Mouse (Mus musculus) brain, embryonic 14.5 days (tissue): ENCODE results near the gene Ppp1r36.

Source experiments
- CTCF ChIP-seq: fragments of 200-500 bp; IDR thresholded peaks from 2 replicates; pipeline ENCODE4 v1.5.1; 2012; ENCODE audit warnings: inconsistent platforms, mild to moderate bottlenecking, moderate library complexity, borderline replicate concordance; ENCODE audit not compliant: insufficient read depth, insufficient read length; ENCODE audit errors: extremely low read depth
- POLR2A ChIP-seq: fragments of 200-500 bp; IDR thresholded peaks from 2 replicates; pipeline ENCODE4 v1.6.1; 2012; ENCODE audit warnings: mild to moderate bottlenecking, inconsistent platforms, borderline replicate concordance; ENCODE audit not compliant: poor library complexity, insufficient read depth, insufficient read length, severe bottlenecking; ENCODE audit errors: extremely low read depth

GRCm38 (mm10) chr12:76369978-76370830, 47.1 kb upstream of the Ppp1r36 start, which contains the start of gene Zbtb1:
- TF ChIP-seq POLR2A (peak; percentile 82), CTCF (no peak)
